Mouse (Mus musculus) heart, adult 2 months (tissue): ENCODE data around the gene Mrpl19.

Experiments
- CTCF ChIP-seq: fragments of 200-600 bp; IDR thresholded peaks from 2 replicates; pipeline ENCODE4 v1.8.1; 2022; ENCODE audit warnings: antibody characterized with exemption, mild to moderate bottlenecking, moderate library complexity
- EP300 ChIP-seq: fragments of 200-500 bp; IDR thresholded peaks from 2 replicates; pipeline ENCODE4 v1.6.1; 2011; ENCODE audit warnings: low read depth, low read length, control low read depth; ENCODE audit not compliant: insufficient read depth
- POLR2A ChIP-seq: fragments of 200-500 bp; IDR thresholded peaks from 2 replicates; pipeline ENCODE4 v1.6.1; 2011; ENCODE audit warnings: mild to moderate bottlenecking, low read depth, low read length, control low read depth; ENCODE audit not compliant: insufficient read depth

DNA sequence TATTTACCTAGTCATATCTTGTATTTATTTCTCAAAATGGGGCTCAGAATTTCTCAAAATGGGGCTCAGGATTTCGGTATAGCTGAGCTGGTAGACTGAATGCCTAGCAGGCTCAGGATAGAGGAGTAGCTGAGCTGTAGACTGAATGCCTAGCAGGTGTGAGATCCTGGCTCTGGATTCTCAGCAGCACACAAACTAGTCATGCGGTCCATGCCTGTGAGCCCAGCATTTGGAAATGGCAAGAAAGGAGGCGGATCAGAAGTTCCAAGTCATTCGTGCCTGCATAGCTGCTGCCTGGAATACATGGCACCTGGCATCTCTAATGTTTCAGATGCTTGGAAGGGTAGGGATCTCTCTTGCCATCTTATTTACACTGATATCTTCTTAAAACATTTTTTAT is 36.4 kb downstream of the Mrpl19 start:
- TF ChIP-seq POLR2A (no peak), CTCF (no peak), EP300 (no peak)
